Mouse (Mus musculus) kidney, postnatal 10 days (tissue): Measurements from ENCODE around the gene Setd7.

ENCODE experiments used
- DNase-seq: peaks from one replicate; pipeline ENCODE4 v3.0.0; 2021; ENCODE audit warnings: mixed read lengths

The Setd7 gene

DNA sequence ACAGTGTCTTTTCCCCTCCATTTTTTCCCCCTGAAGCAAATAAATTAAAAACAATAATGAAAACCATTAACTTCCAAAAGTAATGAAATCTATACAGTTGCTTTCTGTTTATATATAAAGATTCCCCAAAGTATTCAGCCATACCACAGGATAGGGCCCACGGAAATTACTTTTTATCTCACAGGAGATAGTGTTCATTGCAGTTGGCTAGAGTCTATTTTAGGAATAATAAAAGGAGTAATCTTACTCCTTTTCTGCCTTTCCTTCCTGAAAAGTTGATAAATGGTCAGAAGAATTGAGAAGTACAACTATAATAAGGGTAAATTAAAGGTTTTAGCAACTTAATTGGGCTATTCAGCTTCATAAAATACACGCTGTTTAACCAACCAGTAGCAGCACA, 92.1 kb downstream of the Setd7 start:
- DNase-seq = no peak
